Mouse (Mus musculus): Measurements from ENCODE around the gene Brip1. TPM values are rescaled to one million over a fixed set of nuclear protein-coding genes. Genes with fewer than 3 reads are reported as not detected.

Gene Brip1
- total RNA-seq (2023; ENCODE audit: inconsistent age), result 0.42 to 3.1 TPM (median 1.3 TPM) in 4 replicates

DNA sequence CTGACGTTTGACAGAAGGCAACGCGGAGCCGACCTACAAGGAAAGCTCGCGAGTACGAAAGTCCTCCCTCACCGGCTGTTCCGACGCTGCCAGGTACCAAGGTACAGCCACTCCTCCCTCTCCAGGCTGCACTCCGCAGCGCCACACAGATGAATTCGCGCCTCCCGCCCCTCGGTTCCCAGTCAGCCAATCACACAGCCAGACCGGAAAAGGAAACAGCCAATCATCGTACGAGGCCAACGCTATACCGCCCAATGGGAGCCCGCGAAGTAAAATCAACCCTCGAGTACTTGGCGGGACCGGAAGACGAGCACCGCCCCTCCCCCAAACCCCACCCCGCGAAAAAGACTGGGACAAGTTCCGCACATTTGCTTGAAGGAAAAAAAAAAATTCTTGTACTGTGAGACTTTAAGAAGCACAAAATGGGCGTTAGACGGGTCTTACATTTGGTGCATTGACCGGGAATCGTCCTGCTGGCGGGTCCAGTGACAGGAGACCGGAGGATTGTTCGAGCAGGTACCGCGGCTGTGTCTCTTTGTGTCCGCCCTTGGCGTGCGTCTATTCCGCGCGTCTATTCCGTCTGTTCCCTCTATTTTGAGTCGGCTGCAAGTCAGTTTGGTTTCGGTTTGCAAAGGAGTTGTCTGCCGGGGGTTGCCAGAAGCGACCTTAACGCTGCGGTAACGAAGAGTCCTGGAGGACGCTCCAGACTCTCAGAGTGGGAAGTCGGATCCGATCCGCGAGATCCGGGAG is at the start of gene Brip1:
Gene Brip1, minus strand, starts transcription at position 157 of the 750 bp plus-strand sequence.

Other genes with a start within 250 kb of the Brip1 start
- gene Ints2, start 56.4 kb upstream of the Brip1 start, total RNA-seq (2023; ENCODE audit: inconsistent age), result 20.9 to 29.3 TPM (median 25.4 TPM) in 4 replicates
- 166 to 229 TPM (median 195 TPM) in 4 replicates for gene Med13, start 156.4 kb upstream of the Brip1 start, total RNA-seq (2023; ENCODE audit: inconsistent age)

All from B cell, adult (primary cell).